Mouse (Mus musculus): ENCODE data around the gene Tmem121. TPM values are rescaled to one million over a fixed set of nuclear protein-coding genes. Genes with fewer than 3 reads are reported as not detected.

Gene Tmem121
- total RNA-seq (2021): 1 to 10 TPM; 1.4 to 1.5 TPM

GRCm38 (mm10) chr12:113185442-113186291 is at the start of gene Tmem121:
Gene Tmem121 (plus strand): TSS chr12:113185930.
- DNase-seq: no peak

GRCm38 (mm10) chr12:113136492-113137020 is 49.2 kb upstream of the Tmem121 start:
- no peak for DNase-seq

- DNase-seq: peak; percentile 70
These were observed 48.2 kb upstream of the Tmem121 start for GRCm38 (mm10) chr12:113137260-113138213.

GRCm38 (mm10) chr12:113138291-113138690 is 47.4 kb upstream of the Tmem121 start:
- no peak for DNase-seq

- DNase-seq: peak; percentile 54
These were observed 46.5 kb upstream of the Tmem121 start for GRCm38 (mm10) chr12:113138901-113139864.

- peak; percentile 94 for DNase-seq
These were observed 45.7 kb upstream of the Tmem121 start, which contains the start of gene Crip2 for GRCm38 (mm10) chr12:113139908-113140615. Gene Crip2 (plus strand): TSS chr12:113140236.

- peak; percentile 74 for DNase-seq
These were observed 44.9 kb upstream of the Tmem121 start for GRCm38 (mm10) chr12:113140616-113141411.

GRCm38 (mm10) chr12:113141531-113141973 is 44.2 kb upstream of the Tmem121 start:
- peak; percentile 78 for DNase-seq

GRCm38 (mm10) chr12:113142021-113142975 is 43.4 kb upstream of the Tmem121 start:
- DNase-seq: peak; percentile 91

- peak; percentile 51 for DNase-seq
These were observed 42.6 kb upstream of the Tmem121 start for GRCm38 (mm10) chr12:113143164-113143563.

- DNase-seq: peak; percentile 73
These were observed 41.6 kb upstream of the Tmem121 start for GRCm38 (mm10) chr12:113144001-113144756.

- DNase-seq: peak; percentile 18
These were observed 40.8 kb upstream of the Tmem121 start for GRCm38 (mm10) chr12:113144886-113145285.

GRCm38 (mm10) chr12:113145591-113145990 is 40.1 kb upstream of the Tmem121 start:
- no peak for DNase-seq

GRCm38 (mm10) chr12:113146112-113147057 is 39.3 kb upstream of the Tmem121 start, which contains the start of gene Crip1:
Gene Crip1 (plus strand): TSS chr12:113146316.
- peak; percentile 94 for DNase-seq

- DNase-seq: peak; percentile 55
These were observed 38.2 kb upstream of the Tmem121 start for GRCm38 (mm10) chr12:113147481-113147880.

GRCm38 (mm10) chr12:113148381-113149035 is 37.2 kb upstream of the Tmem121 start:
- DNase-seq: peak; percentile 79

All from heart, postnatal 4 days (tissue).